Mouse (Mus musculus): ENCODE data around the gene Fbxw8. TPM values are rescaled to one million over a fixed set of nuclear protein-coding genes. Genes with fewer than 3 reads are reported as not detected.

The Fbxw8 gene
- polyA plus RNA-seq, 1 experiment from 2014 or later, result 44.5 TPM

- Histone ChIP-seq H3K9me3 (no peaks in the 10 kb centered on the region), H3K36me3 (no peaks in the 10 kb centered on the region), H3K4me2 (replicated peaks) (no peak overlapping the region), H3K27ac (no peak overlapping the region), H3K4me3 (no peak overlapping the region), H3K9ac (no peak overlapping the region), H3K4me1 (peaks cover 6% of the 10 kb centered on the region), H3K27me3 (peaks cover 11% of the 10 kb centered on the region)
- ATAC-seq (ENCODE audit: insufficient number of reproducible peaks, insufficient read depth, low FRiP score, low TSS enrichment), result no peak
- WGBS, result 50% methylated on average over 3 of the region's 3 CpGs
Observed at GRCm38 (mm10) chr5:118035786-118036185, 119.5 kb downstream of the Fbxw8 start.

- no peak overlapping the region for H3K27ac ChIP-seq
- H3K4me1 ChIP-seq, result peaks cover 7% of the 10 kb centered on the region
- H3K4me3 ChIP-seq, result no peak overlapping the region
- peaks cover 22% of the 10 kb centered on the region for H3K27me3 ChIP-seq
- no peak for ATAC-seq (ENCODE audit: insufficient number of reproducible peaks, insufficient read depth, low FRiP score, low TSS enrichment)
- H3K9me3 ChIP-seq, result no peaks in the 10 kb centered on the region
- no peak overlapping the region for H3K9ac ChIP-seq
- 89% methylated on average over 1 of the region's 1 CpGs for WGBS
- no peak overlapping the region for H3K4me2 ChIP-seq (replicated peaks)
- H3K36me3 ChIP-seq, result no peaks in the 10 kb centered on the region
Observed at GRCm38 (mm10) chr5:118034632-118035031, 120.6 kb downstream of the Fbxw8 start.

GRCm38 (mm10) chr5:118033740-118034139 lies 121.5 kb downstream of the Fbxw8 start:
- H3K27ac ChIP-seq, result no peak overlapping the region
- no peaks in the 10 kb centered on the region for H3K9me3 ChIP-seq
- no peak overlapping the region for H3K4me3 ChIP-seq
- peaks cover 31% of the 10 kb centered on the region for H3K27me3 ChIP-seq
- no peak overlapping the region for H3K9ac ChIP-seq
- H3K36me3 ChIP-seq, result no peaks in the 10 kb centered on the region
- H3K4me1 ChIP-seq, result peaks cover 15% of the 10 kb centered on the region
- ATAC-seq (ENCODE audit: insufficient number of reproducible peaks, insufficient read depth, low FRiP score, low TSS enrichment), result no peak
- H3K4me2 ChIP-seq (replicated peaks), result no peak overlapping the region
- WGBS, result 60% methylated on average over 6 of the region's 6 CpGs

GRCm38 (mm10) chr5:118033328-118033727 lies 121.9 kb downstream of the Fbxw8 start:
- Histone ChIP-seq H3K9ac (no peak overlapping the region), H3K4me3 (no peak overlapping the region), H3K4me2 (replicated peaks) (no peak overlapping the region), H3K27ac (no peak overlapping the region), H3K9me3 (no peaks in the 10 kb centered on the region), H3K4me1 (peaks cover 19% of the 10 kb centered on the region), H3K36me3 (no peaks in the 10 kb centered on the region), H3K27me3 (peaks cover 35% of the 10 kb centered on the region)
- 58% methylated on average over 4 of the region's 4 CpGs for WGBS
- no peak for ATAC-seq (ENCODE audit: insufficient number of reproducible peaks, insufficient read depth, low FRiP score, low TSS enrichment)

- Histone ChIP-seq H3K36me3 (no peaks in the 10 kb centered on the region), H3K4me2 (replicated peaks) (no peak overlapping the region), H3K27ac (no peak overlapping the region), H3K27me3 (peaks cover 54% of the 10 kb centered on the region), H3K4me1 (peaks cover 29% of the 10 kb centered on the region), H3K9ac (no peak overlapping the region), H3K4me3 (no peak overlapping the region), H3K9me3 (no peaks in the 10 kb centered on the region)
- WGBS, result 49% methylated on average over 4 of the region's 4 CpGs
- ATAC-seq (ENCODE audit: insufficient number of reproducible peaks, insufficient read depth, low FRiP score, low TSS enrichment), result no peak
Observed at GRCm38 (mm10) chr5:118031508-118031907, 123.8 kb downstream of the Fbxw8 start.

- WGBS, result 32% methylated on average over 5 of the region's 5 CpGs
- no peak overlapping the region for H3K4me2 ChIP-seq (replicated peaks)
- no peak overlapping the region for H3K4me3 ChIP-seq
- no peaks in the 10 kb centered on the region for H3K9me3 ChIP-seq
- H3K27ac ChIP-seq, result no peak overlapping the region
- H3K9ac ChIP-seq, result no peak overlapping the region
- no peaks in the 10 kb centered on the region for H3K36me3 ChIP-seq
- peaks cover 32% of the 10 kb centered on the region for H3K4me1 ChIP-seq
- H3K27me3 ChIP-seq, result peaks cover 58% of the 10 kb centered on the region
- ATAC-seq (ENCODE audit: insufficient number of reproducible peaks, insufficient read depth, low FRiP score, low TSS enrichment), result no peak
Observed at GRCm38 (mm10) chr5:118031059-118031458, 124.2 kb downstream of the Fbxw8 start.

- Histone ChIP-seq H3K4me3 (no peak overlapping the region), H3K4me1 (peaks cover 32% of the 10 kb centered on the region), H3K36me3 (no peaks in the 10 kb centered on the region), H3K27ac (no peak overlapping the region), H3K9ac (no peak overlapping the region), H3K4me2 (replicated peaks) (no peak overlapping the region), H3K27me3 (peaks cover 67% of the 10 kb centered on the region), H3K9me3 (no peaks in the 10 kb centered on the region)
- 87% methylated on average over 9 of the region's 9 CpGs for WGBS
- no peak for ATAC-seq (ENCODE audit: insufficient number of reproducible peaks, insufficient read depth, low FRiP score, low TSS enrichment)
Observed at GRCm38 (mm10) chr5:118030022-118030675, 125.1 kb downstream of the Fbxw8 start.

GRCm38 (mm10) chr5:118029420-118029819 lies 125.8 kb downstream of the Fbxw8 start:
- no peak overlapping the region for H3K9ac ChIP-seq

GRCm38 (mm10) chr5:118029035-118029408 lies 126.2 kb downstream of the Fbxw8 start:
- H3K9ac ChIP-seq, result no peak overlapping the region
- peaks cover 32% of the 10 kb centered on the region for H3K4me1 ChIP-seq
- no peak overlapping the region for H3K27ac ChIP-seq
- ATAC-seq (ENCODE audit: insufficient number of reproducible peaks, insufficient read depth, low FRiP score, low TSS enrichment), result peak; percentile 25; the same call in 1 of the 2 replicates
- H3K4me3 ChIP-seq, result peak overlapping the region; percentile 73
- no peaks in the 10 kb centered on the region for H3K9me3 ChIP-seq
- WGBS, result 7% methylated on average over 12 of the region's 12 CpGs
- H3K36me3 ChIP-seq, result no peaks in the 10 kb centered on the region
- H3K4me2 ChIP-seq (replicated peaks), result peak overlapping the region; percentile 100
- peaks cover 67% of the 10 kb centered on the region for H3K27me3 ChIP-seq

More at GRCm38 (mm10) chr5:118029420-118029819, 125.8 kb downstream of the Fbxw8 start:
- H3K9me3 ChIP-seq, result no peaks in the 10 kb centered on the region
- ATAC-seq (ENCODE audit: insufficient number of reproducible peaks, insufficient read depth, low FRiP score, low TSS enrichment), result no peak
- peak overlapping the region; percentile 100 for H3K4me2 ChIP-seq (replicated peaks)
- 3% methylated on average over 10 of the region's 10 CpGs for WGBS
- peaks cover 32% of the 10 kb centered on the region for H3K4me1 ChIP-seq
- H3K27ac ChIP-seq, result no peak overlapping the region
- H3K27me3 ChIP-seq, result peaks cover 67% of the 10 kb centered on the region
- H3K4me3 ChIP-seq, result peak overlapping the region; percentile 73
- no peaks in the 10 kb centered on the region for H3K36me3 ChIP-seq

- no peaks in the 10 kb centered on the region for H3K36me3 ChIP-seq
- no peak overlapping the region for H3K27ac ChIP-seq
- H3K9ac ChIP-seq, result peak overlapping the region; percentile 56
- no peaks in the 10 kb centered on the region for H3K9me3 ChIP-seq
- H3K4me1 ChIP-seq, result peaks cover 32% of the 10 kb centered on the region
- WGBS, result 1% methylated on average over 79 of the region's 79 CpGs
- H3K4me2 ChIP-seq (replicated peaks), result peak overlapping the region; percentile 100
- H3K27me3 ChIP-seq, result peaks cover 67% of the 10 kb centered on the region
- peak overlapping the region; percentile 73 for H3K4me3 ChIP-seq
- ATAC-seq (ENCODE audit: insufficient number of reproducible peaks, insufficient read depth, low FRiP score, low TSS enrichment), result 0 out of 2 replicates have a peak, but pooled peaks have one; percentile 6
Observed at GRCm38 (mm10) chr5:118028191-118029034, 126.9 kb downstream of the Fbxw8 start.

- peaks cover 32% of the 10 kb centered on the region for H3K4me1 ChIP-seq
- peak within 1 kb of the TSS; percentile 100 for H3K4me2 ChIP-seq (replicated peaks)
- no peak within 1 kb of the TSS for H3K27ac ChIP-seq
- no peak for ATAC-seq (ENCODE audit: insufficient number of reproducible peaks, insufficient read depth, low FRiP score, low TSS enrichment)
- H3K36me3 ChIP-seq, result no peaks in the 10 kb centered on the region
- H3K9me3 ChIP-seq, result no peaks in the 10 kb centered on the region
- WGBS, result under 1% methylated on average over 58 of the region's 63 CpGs
- H3K27me3 ChIP-seq, result peaks cover 67% of the 10 kb centered on the region
- H3K4me3 ChIP-seq, result peak within 1 kb of the TSS; percentile 73
- peak within 1 kb of the TSS; percentile 56 for H3K9ac ChIP-seq
Observed at GRCm38 (mm10) chr5:118027698-118028190, 127.5 kb downstream of the Fbxw8 start, which contains the start of gene Tesc. Gene Tesc, plus strand, starts transcription at chr5:118027743.

Data from embryonic facial prominence, embryonic 12.5 days (tissue).